Mouse (Mus musculus): ENCODE measurements around the gene Camk1d. TPM values are rescaled to one million over a fixed set of nuclear protein-coding genes. Genes with fewer than 3 reads are reported as not detected.
"Not testable (repeated sequence)": the region's sequence is repeated elsewhere in the genome, so short reads cannot be mapped to it uniquely, and the experiment has no call there.

The Camk1d gene
- polyA plus RNA-seq, 1 experiment = 3.2 TPM

- Histone ChIP-seq H3K9me3 (replicated peaks; ENCODE audit: control insufficient read depth, insufficient read depth, low read length, poor library complexity, severe bottlenecking) (no peaks in the 10 kb centered on the region), H3K27me3 (ENCODE audit: control insufficient read depth, insufficient read depth, low read length, poor library complexity, severe bottlenecking) (no peaks in the 10 kb centered on the region), H3K4me3 (ENCODE audit: low read depth, low read length) (no peak overlapping the region), H3K9ac (ENCODE audit: low read depth, poor library complexity, severe bottlenecking) (no peak overlapping the region), H3K36me3 (ENCODE audit: control insufficient read depth, insufficient read depth, low read length, poor library complexity, severe bottlenecking) (no peaks in the 10 kb centered on the region), H3K4me1 (ENCODE audit: control insufficient read depth, insufficient read depth, low read length) (no peaks in the 10 kb centered on the region), H3K27ac (ENCODE audit: insufficient read depth, low read length) (no peak overlapping the region)
- TF ChIP-seq EP300 (IDR thresholded peaks at IDR 0.05; ENCODE audit: insufficient read depth, low read depth, low read length) (no peak), CTCF (IDR thresholded peaks at IDR 0.05; ENCODE audit: low read depth, low read length) (no peak), POLR2A (IDR thresholded peaks at IDR 0.05; ENCODE audit: insufficient read depth, low read length) (no peak)
Measured at GRCm38 (mm10) chr2:5540870-5541269, 173.4 kb downstream of the Camk1d start.

GRCm38 (mm10) chr2:5539894-5540293, 174.4 kb downstream of the Camk1d start:
- not testable (repeated sequence) for H3K27ac ChIP-seq (ENCODE audit: insufficient read depth, low read length); H3K9me3 ChIP-seq (replicated peaks; ENCODE audit: control insufficient read depth, insufficient read depth, low read length, poor library complexity, severe bottlenecking); H3K36me3 ChIP-seq (ENCODE audit: control insufficient read depth, insufficient read depth, low read length, poor library complexity, severe bottlenecking)

GRCm38 (mm10) chr2:5533868-5534267, 180.4 kb downstream of the Camk1d start:
- Histone ChIP-seq H3K27me3 (ENCODE audit: control insufficient read depth, insufficient read depth, low read length, poor library complexity, severe bottlenecking) (no peaks in the 10 kb centered on the region), H3K9ac (ENCODE audit: low read depth, poor library complexity, severe bottlenecking) (no peak overlapping the region), H3K9me3 (replicated peaks; ENCODE audit: control insufficient read depth, insufficient read depth, low read length, poor library complexity, severe bottlenecking) (no peaks in the 10 kb centered on the region; the same call in 1 of the 2 replicates), H3K4me3 (ENCODE audit: low read depth, low read length) (no peak overlapping the region), H3K27ac (ENCODE audit: insufficient read depth, low read length) (no peak overlapping the region), H3K36me3 (ENCODE audit: control insufficient read depth, insufficient read depth, low read length, poor library complexity, severe bottlenecking) (no peaks in the 10 kb centered on the region), H3K4me1 (ENCODE audit: control insufficient read depth, insufficient read depth, low read length) (no peaks in the 10 kb centered on the region)
- TF ChIP-seq CTCF (IDR thresholded peaks at IDR 0.05; ENCODE audit: low read depth, low read length) = no peak
- TF ChIP-seq EP300 (IDR thresholded peaks at IDR 0.05; ENCODE audit: insufficient read depth, low read depth, low read length) = no peak
- TF ChIP-seq POLR2A (IDR thresholded peaks at IDR 0.05; ENCODE audit: insufficient read depth, low read length) = no peak

More at GRCm38 (mm10) chr2:5539894-5540293, 174.4 kb downstream of the Camk1d start:
- not testable (repeated sequence) for H3K4me1 ChIP-seq (ENCODE audit: control insufficient read depth, insufficient read depth, low read length); H3K27me3 ChIP-seq (ENCODE audit: control insufficient read depth, insufficient read depth, low read length, poor library complexity, severe bottlenecking); H3K4me3 ChIP-seq (ENCODE audit: low read depth, low read length); H3K9ac ChIP-seq (ENCODE audit: low read depth, poor library complexity, severe bottlenecking)

GRCm38 (mm10) chr2:5529992-5530391, 184.3 kb downstream of the Camk1d start:
- Histone ChIP-seq H3K9ac (ENCODE audit: low read depth, poor library complexity, severe bottlenecking) (no peak overlapping the region), H3K9me3 (replicated peaks; ENCODE audit: control insufficient read depth, insufficient read depth, low read length, poor library complexity, severe bottlenecking) (no peaks in the 10 kb centered on the region; the same call in 1 of the 2 replicates), H3K27me3 (ENCODE audit: control insufficient read depth, insufficient read depth, low read length, poor library complexity, severe bottlenecking) (no peaks in the 10 kb centered on the region), H3K27ac (ENCODE audit: insufficient read depth, low read length) (no peak overlapping the region), H3K4me1 (ENCODE audit: control insufficient read depth, insufficient read depth, low read length) (no peaks in the 10 kb centered on the region), H3K4me3 (ENCODE audit: low read depth, low read length) (no peak overlapping the region), H3K36me3 (ENCODE audit: control insufficient read depth, insufficient read depth, low read length, poor library complexity, severe bottlenecking) (no peaks in the 10 kb centered on the region)
- TF ChIP-seq EP300 (IDR thresholded peaks at IDR 0.05; ENCODE audit: insufficient read depth, low read depth, low read length) (no peak), POLR2A (IDR thresholded peaks at IDR 0.05; ENCODE audit: insufficient read depth, low read length) (no peak), CTCF (IDR thresholded peaks at IDR 0.05; ENCODE audit: low read depth, low read length) (no peak)

GRCm38 (mm10) chr2:5519221-5519669, 195.1 kb downstream of the Camk1d start:
- Histone ChIP-seq H3K4me1 (ENCODE audit: control insufficient read depth, insufficient read depth, low read length) (no peaks in the 10 kb centered on the region), H3K36me3 (ENCODE audit: control insufficient read depth, insufficient read depth, low read length, poor library complexity, severe bottlenecking) (no peaks in the 10 kb centered on the region), H3K9ac (ENCODE audit: low read depth, poor library complexity, severe bottlenecking) (no peak overlapping the region), H3K4me3 (ENCODE audit: low read depth, low read length) (no peak overlapping the region), H3K27ac (ENCODE audit: insufficient read depth, low read length) (no peak overlapping the region), H3K27me3 (ENCODE audit: control insufficient read depth, insufficient read depth, low read length, poor library complexity, severe bottlenecking) (no peaks in the 10 kb centered on the region), H3K9me3 (replicated peaks; ENCODE audit: control insufficient read depth, insufficient read depth, low read length, poor library complexity, severe bottlenecking) (no peaks in the 10 kb centered on the region)
- no peak for TF ChIP-seq EP300 (IDR thresholded peaks at IDR 0.05; ENCODE audit: insufficient read depth, low read depth, low read length)
- no peak for TF ChIP-seq CTCF (IDR thresholded peaks at IDR 0.05; ENCODE audit: low read depth, low read length)
- TF ChIP-seq POLR2A (IDR thresholded peaks at IDR 0.05; ENCODE audit: insufficient read depth, low read length) = no peak

- H3K4me1 ChIP-seq (ENCODE audit: control insufficient read depth, insufficient read depth, low read length) = no peaks in the 10 kb centered on the region
- no peak overlapping the region for H3K9ac ChIP-seq (ENCODE audit: low read depth, poor library complexity, severe bottlenecking)
- no peak overlapping the region for H3K4me3 ChIP-seq (ENCODE audit: low read depth, low read length)
- no peak overlapping the region for H3K27ac ChIP-seq (ENCODE audit: insufficient read depth, low read length)
- TF ChIP-seq CTCF (IDR thresholded peaks at IDR 0.05; ENCODE audit: low read depth, low read length) (no peak), EP300 (IDR thresholded peaks at IDR 0.05; ENCODE audit: insufficient read depth, low read depth, low read length) (no peak), POLR2A (IDR thresholded peaks at IDR 0.05; ENCODE audit: insufficient read depth, low read length) (no peak)
- no peaks in the 10 kb centered on the region for H3K9me3 ChIP-seq (replicated peaks; ENCODE audit: control insufficient read depth, insufficient read depth, low read length, poor library complexity, severe bottlenecking)
- no peaks in the 10 kb centered on the region for H3K27me3 ChIP-seq (ENCODE audit: control insufficient read depth, insufficient read depth, low read length, poor library complexity, severe bottlenecking)
- no peaks in the 10 kb centered on the region for H3K36me3 ChIP-seq (ENCODE audit: control insufficient read depth, insufficient read depth, low read length, poor library complexity, severe bottlenecking)
Measured at GRCm38 (mm10) chr2:5515106-5515505, 199.2 kb downstream of the Camk1d start.

Data from ES-Bruce4 (cell line).